Mouse (Mus musculus) intestine, postnatal 0 days (tissue): Measurements from ENCODE around the gene Dhrs11. TPM values are rescaled to one million over a fixed set of nuclear protein-coding genes. Genes with fewer than 3 reads are reported as not detected.
"Not testable (repeated sequence)": the region's sequence is repeated elsewhere in the genome, so short reads cannot be mapped to it uniquely, and the experiment has no call there.

ENCODE experiments used
- ATAC-seq: fragments of 200-750 bp; cut with Nextera tagmentation; 2 replicates; pipeline ENCODE4 v1.8.0; 2017; ENCODE audit warnings: mild to moderate bottlenecking, moderate TSS enrichment, moderate library complexity
- H3K27ac ChIP-seq: fragments of 300-500 bp; sonication (generic); 2 replicates; pipeline ENCODE4 v1.5.1; 2014; ENCODE audit warnings: mild to moderate bottlenecking, low read depth, low read length, moderate library complexity
- H3K27me3 ChIP-seq: fragments of 300-500 bp; sonication (generic); replicated peaks from 2 replicates; pipeline ENCODE4 v1.6.1; 2014; ENCODE audit warnings: low read length, mixed read lengths; ENCODE audit not compliant: control insufficient read depth, insufficient read depth
- H3K36me3 ChIP-seq: fragments of 300-500 bp; sonication (generic); 2 replicates; pipeline ENCODE4 v1.6.1; 2014; ENCODE audit warnings: mild to moderate bottlenecking, moderate library complexity; ENCODE audit not compliant: control insufficient read depth, insufficient read depth
- H3K4me1 ChIP-seq: fragments of 300-500 bp; sonication (generic); replicated peaks from 2 replicates; pipeline ENCODE4 v1.6.1; 2014; ENCODE audit warnings: antibody characterized with exemption, low read length, mixed read lengths; ENCODE audit not compliant: control insufficient read depth, insufficient read depth
- H3K4me2 ChIP-seq: fragments of 300-500 bp; sonication (generic); replicated peaks from 2 replicates; pipeline ENCODE4 v1.6.1; 2014; ENCODE audit warnings: low read depth, mild to moderate bottlenecking, moderate library complexity
- H3K4me3 ChIP-seq: fragments of 300-500 bp; sonication (generic); 2 replicates; pipeline ENCODE4 v1.5.1; 2014; ENCODE audit warnings: low read depth, low read length
- H3K9ac ChIP-seq: fragments of 300-500 bp; sonication (generic); 2 replicates; pipeline ENCODE4 v1.6.1; 2014; ENCODE audit warnings: mild to moderate bottlenecking, low read depth, low read length
- H3K9me3 ChIP-seq: fragments of 300-500 bp; sonication (generic); 2 replicates; pipeline ENCODE4 v1.6.1; 2016; ENCODE audit warnings: mixed run types; ENCODE audit not compliant: control insufficient read depth
- CTCF ChIP-seq: sonication (generic); IDR thresholded peaks from 2 replicates; pipeline ENCODE4 v1.5.1; 2016; ENCODE audit warnings: low read depth, mild to moderate bottlenecking, control low read depth, antibody characterized with exemption, moderate library complexity
- WGBS: fragments of 180-500 bp; shearing (Covaris S2); extraction: QIAGEN DNeasy Blood & Tissue Kit; methylation state at CpG from one replicate; pipeline ENCODE4 v1.1.7; 2014; 5-methylcytosine and 5-hydroxymethylcytosine counted together
- polyA plus RNA-seq: library from polyadenylated mRNA; unstranded; fragments of >200 nt; fragmentation: Nextera tagmentation; extraction: Ambion mirVana; gene quantifications from 2 replicates; pipeline ENCODE4 v1.2.1, GENCODE M21; 2015

Gene Dhrs11
- polyA plus RNA-seq, result 129 and 141 TPM in 2 replicates

GRCm38 (mm10) chr11:84828516-84829399 lies at the start of gene Dhrs11:
Dhrs11 (minus strand) TSS chr11:84828994.
- under 1% methylated on average over 62 of the region's 62 CpGs for WGBS

GRCm38 (mm10) chr11:84876020-84876419 lies 47.2 kb upstream of the Dhrs11 start:
- H3K9ac ChIP-seq, H3K9me3 ChIP-seq, H3K4me3 ChIP-seq, H3K4me2 ChIP-seq, H3K27ac ChIP-seq, H3K36me3 ChIP-seq, ATAC-seq, H3K27me3 ChIP-seq, H3K4me1 ChIP-seq: not testable (repeated sequence)
- no CpG with 5 or more reads among the region's 1 CpGs for WGBS

More at GRCm38 (mm10) chr11:84828516-84829399, at the start of gene Dhrs11:
- H3K4me2 ChIP-seq, result peak within 1 kb of the TSS; percentile 93
- TF ChIP-seq CTCF, result no peak
- peaks cover 26% of the 10 kb centered on the region for H3K36me3 ChIP-seq
- peak within 1 kb of the TSS; percentile 94 for H3K27ac ChIP-seq
- H3K4me1 ChIP-seq, result 0 out of 2 replicates have a peak, but pooled peaks cover 4% of the 10 kb centered on the region
- no peaks in the 10 kb centered on the region for H3K27me3 ChIP-seq
- peak within 1 kb of the TSS; percentile 97 for H3K9ac ChIP-seq
- ATAC-seq, result peak; percentile 88
- H3K4me3 ChIP-seq, result peak within 1 kb of the TSS; percentile 86
- no peaks in the 10 kb centered on the region for H3K9me3 ChIP-seq

- Histone ChIP-seq H3K27ac (no peak overlapping the region), H3K9ac (no peak overlapping the region), H3K36me3 (no peaks in the 10 kb centered on the region), H3K4me1 (no peaks in the 10 kb centered on the region), H3K4me3 (no peak overlapping the region), H3K4me2 (no peak overlapping the region), H3K9me3 (no peaks in the 10 kb centered on the region), H3K27me3 (no peaks in the 10 kb centered on the region)
- no peak for ATAC-seq
- no peak for TF ChIP-seq CTCF
- whole genome bisulfite sequencing, result 86% methylated on average over 1 of the region's 1 CpGs
Measured at GRCm38 (mm10) chr11:84873042-84873833, 44.4 kb upstream of the Dhrs11 start.

- Histone ChIP-seq H3K27me3 (no peaks in the 10 kb centered on the region), H3K4me2 (peak overlapping the region; percentile 72), H3K4me3 (peak overlapping the region; percentile 68), H3K9ac (peak overlapping the region; percentile 87; the same call in 1 of the 2 replicates), H3K36me3 (no peaks in the 10 kb centered on the region), H3K4me1 (no peaks in the 10 kb centered on the region), H3K27ac (peak overlapping the region; percentile 100), H3K9me3 (no peaks in the 10 kb centered on the region)
- no peak for ATAC-seq
- 46% methylated on average over 4 of the region's 4 CpGs for WGBS
- TF ChIP-seq CTCF, result no peak
Measured at GRCm38 (mm10) chr11:84871548-84872069, 42.8 kb upstream of the Dhrs11 start.

- ATAC-seq, result peak; percentile 46
Measured at GRCm38 (mm10) chr11:84871046-84871445, 42.3 kb upstream of the Dhrs11 start.

More at GRCm38 (mm10) chr11:84871046-84871445, 42.3 kb upstream of the Dhrs11 start:
- H3K4me1 ChIP-seq, result no peaks in the 10 kb centered on the region
- no peaks in the 10 kb centered on the region for H3K9me3 ChIP-seq
- H3K4me3 ChIP-seq, result peak overlapping the region; percentile 68
- 0% methylated on average over 8 of the region's 10 CpGs for WGBS
- H3K9ac ChIP-seq, result peak overlapping the region; percentile 87
- H3K27me3 ChIP-seq, result no peaks in the 10 kb centered on the region
- peak overlapping the region; percentile 100 for H3K27ac ChIP-seq
- H3K4me2 ChIP-seq, result peak overlapping the region; percentile 72
- no peaks in the 10 kb centered on the region for H3K36me3 ChIP-seq
- no peak for TF ChIP-seq CTCF
